Mouse (Mus musculus): ENCODE data around the gene Galntl6.
A peak's percentile ranks its signal among the peaks of the same experiment; 100 is the strongest.

Galntl6 gene

DNA sequence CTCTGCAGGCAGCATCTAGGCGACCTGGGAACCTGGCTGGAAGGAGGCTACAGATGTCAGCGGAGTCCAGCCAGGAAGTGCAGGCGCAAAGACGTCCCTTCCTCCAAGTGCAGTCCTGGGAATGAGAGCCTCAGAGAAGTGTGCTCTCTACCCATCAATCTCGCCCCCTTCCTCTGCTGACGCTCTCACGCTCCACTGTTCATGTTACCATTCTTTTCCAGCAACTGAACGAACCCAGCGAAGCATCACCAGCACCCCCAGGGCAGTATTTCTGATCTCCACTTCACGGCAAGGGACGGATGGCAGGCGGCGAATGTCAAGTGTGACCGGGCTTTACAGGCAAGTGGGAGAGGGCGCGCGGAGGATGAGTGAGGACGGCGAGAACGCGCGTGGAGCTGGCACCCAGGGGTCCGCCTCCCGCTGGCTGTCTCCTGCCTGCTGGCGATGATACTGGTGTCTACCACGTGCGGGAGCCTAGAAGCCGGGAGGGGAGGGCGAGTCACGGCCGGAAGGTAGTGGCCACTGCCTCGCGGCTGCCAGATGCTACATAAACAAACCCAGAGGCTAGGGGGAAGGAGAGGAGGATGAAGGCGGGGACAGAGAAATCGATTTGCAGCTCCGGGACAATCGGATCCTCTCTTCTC, at the start of gene Galntl6:
Gene Galntl6, minus strand, starts transcription at position 445 of the 644 bp plus-strand sequence.
- DNase-seq (ENCODE audit: low spot score) = peak; percentile 46

DNA sequence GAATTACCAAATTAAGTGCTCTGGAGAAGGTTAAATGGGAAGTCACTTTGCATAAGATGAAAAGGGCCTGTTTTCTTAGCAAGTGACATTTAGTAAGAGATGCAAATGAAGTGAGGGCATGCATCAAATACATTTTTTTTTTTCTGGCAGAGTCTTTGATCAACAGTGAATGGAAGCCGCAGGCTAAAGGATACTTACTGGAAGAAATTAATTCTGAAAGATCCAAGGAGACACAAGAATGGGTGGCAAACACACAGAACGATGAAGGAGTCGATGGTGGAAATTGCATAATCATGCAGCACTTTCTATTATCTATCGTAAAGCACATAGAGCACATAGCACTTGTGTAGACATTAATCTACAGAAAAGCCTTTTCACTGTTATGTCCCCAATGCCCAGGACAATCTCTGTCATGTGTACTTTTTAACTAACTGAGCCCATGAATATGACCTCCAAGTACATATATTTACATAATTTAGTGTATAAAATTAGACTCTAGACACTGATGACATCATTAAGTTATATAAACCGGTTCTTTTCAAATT, 44.8 kb upstream of the Galntl6 start:
- DNase-seq (ENCODE audit: low spot score) = no peak

DNA sequence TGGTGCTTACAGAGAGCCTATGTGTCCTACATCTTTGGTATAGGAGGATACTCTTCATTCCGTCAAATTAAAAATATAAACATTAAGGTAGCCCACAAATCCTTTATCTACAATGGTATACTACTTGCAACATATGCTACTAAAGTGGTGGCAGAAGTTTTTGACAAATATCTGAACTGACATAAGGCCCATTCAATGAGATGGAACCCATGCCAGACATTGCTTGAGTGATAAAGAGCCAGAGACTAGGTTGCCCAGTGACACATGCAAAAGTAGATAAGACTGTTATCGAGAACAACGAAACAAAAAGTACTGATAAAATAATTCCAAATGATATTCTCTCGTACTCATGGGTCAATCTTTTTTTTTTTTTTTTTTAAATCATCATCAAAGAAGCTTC, 31.3 kb upstream of the Galntl6 start:
- no peak for DNase-seq (ENCODE audit: low spot score)

DNA sequence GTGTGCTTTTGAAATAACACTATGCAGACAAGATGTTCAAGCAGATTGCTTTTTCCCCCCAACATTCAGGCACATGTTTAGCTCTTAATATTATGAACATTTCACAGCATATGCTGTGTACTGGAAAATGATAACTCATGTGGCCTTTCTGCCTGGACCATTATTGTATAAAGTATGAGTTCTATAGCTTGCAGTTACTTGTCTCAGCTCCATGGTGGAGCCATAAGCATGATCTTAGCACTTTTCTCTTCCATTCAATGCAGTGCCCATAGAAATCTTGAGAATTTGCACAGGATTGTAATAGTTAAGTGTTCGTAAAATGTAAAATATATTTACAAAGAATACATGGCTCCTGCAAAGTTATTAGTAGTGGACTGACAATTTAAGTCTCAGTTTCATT, 18.6 kb upstream of the Galntl6 start:
- peak; percentile 11 for DNase-seq (ENCODE audit: low spot score)

DNA sequence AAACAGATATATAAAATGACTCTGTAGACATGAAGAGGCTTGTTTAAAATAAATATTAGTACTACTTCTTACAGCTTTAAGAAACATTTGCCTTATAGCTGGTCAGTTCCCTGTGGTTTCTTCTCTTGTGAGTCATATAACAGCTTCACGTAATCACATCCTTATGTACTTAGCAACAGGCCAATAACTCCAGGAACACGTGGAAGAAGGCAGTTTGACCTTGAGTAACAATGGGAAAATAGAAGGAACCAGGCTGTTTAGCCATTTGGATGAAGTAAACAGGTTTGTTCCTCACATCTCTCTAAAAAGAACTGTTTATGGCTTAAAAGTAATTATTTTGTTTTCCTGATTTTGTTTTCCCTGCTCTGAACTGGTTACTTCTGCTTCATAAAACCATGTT, 2.7 kb upstream of the Galntl6 start:
- no peak for DNase-seq (ENCODE audit: low spot score)

DNA sequence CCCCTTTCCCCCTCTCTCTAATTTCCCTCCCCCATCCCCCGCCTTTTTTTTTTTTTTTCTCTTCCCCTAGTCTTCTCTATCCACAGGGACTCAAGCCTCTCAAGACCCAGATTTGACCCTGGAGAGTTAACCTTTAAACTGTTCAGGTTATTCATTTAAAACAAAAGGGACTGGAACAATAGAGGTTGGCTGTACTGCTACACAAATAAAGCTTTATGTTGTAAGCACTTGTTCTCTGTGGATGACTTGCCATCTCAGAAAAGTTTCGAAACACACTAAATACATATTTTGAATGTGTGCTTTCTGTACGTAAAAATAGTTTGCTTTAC, 1.2 kb upstream of the Galntl6 start:
- no peak for DNase-seq (ENCODE audit: low spot score)

DNA sequence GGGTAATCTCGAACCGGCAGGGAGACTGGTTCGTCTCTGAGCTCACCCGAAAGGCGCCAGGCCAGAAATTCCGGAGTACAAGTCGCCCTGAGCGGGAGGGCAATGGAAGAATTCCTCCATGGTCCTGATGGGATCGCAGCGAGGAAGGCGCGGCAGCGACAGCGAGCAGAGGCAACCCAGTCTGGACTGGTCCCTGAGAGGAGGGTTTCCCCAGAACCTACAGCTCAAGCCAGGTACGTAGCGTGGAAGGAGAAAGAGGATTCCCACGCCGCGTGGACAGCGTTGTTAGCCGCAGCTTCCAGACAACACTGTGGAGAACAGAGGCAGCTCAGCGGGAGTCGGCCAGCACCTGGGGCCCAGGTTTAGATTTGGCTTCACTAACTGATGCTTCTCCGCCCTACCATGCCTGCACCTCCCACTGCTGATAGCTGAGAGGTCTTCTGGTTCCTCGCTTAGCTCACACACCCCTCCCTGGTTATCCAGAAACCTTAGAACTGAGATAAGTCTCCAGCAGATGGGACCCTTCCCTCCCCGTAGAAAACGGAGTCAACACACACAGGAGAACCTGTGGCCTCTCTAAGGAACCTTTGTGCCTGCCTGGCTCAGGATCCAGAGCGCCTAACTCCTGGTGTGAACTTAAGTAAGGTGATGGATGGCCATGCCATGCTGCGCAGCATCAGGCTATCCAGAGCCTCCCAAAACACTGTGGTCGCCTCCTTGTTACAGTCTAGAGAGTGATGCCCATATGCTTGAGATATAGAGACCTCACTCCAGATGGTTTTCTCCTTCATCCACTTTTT, 600 bp upstream of the Galntl6 start:
- no peak for DNase-seq (ENCODE audit: low spot score)

DNA sequence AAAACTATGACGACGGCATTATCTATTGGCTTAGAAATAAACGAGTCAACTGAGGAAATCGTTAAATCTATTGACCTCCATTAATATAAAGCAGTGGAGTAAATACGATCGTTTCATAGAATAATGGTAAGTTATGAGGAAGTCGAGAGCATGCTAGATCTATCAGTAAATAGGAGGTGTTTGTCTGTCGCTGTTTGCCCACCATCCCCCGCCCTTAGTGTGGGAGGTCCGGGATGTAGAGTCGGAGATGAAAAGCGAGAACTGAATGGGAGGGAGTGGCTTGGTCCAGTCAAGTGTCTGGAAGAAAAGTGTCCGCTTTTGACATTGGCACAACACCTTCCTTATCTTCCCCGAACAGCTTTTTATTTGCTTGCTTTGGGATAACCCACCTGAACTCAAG, 763 bp downstream of the Galntl6 start, which contains the start of gene BC030500:
Gene BC030500, plus strand, starts transcription at position 79 of the 400 bp plus-strand sequence.
- DNase-seq (ENCODE audit: low spot score) = no peak

DNA sequence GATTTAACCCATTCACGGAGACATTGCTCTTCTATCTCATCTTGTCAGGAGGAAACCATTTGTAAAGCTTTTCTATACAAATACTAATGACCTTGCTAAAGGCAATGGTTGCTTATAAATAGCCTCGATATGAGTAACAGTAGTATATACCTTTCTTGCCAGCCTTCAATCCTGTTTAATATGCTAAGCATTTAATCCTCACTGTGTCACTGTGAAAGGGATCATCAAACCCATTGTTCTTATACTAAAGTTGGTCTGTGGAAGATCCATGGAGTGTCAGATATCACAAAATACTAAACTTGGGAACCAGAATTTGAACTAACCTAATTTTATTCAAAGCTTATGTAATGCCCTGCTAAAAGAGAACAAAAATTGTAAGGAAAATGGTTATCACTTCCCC, 8.0 kb downstream of the Galntl6 start:
- DNase-seq (ENCODE audit: low spot score) = no peak

DNA sequence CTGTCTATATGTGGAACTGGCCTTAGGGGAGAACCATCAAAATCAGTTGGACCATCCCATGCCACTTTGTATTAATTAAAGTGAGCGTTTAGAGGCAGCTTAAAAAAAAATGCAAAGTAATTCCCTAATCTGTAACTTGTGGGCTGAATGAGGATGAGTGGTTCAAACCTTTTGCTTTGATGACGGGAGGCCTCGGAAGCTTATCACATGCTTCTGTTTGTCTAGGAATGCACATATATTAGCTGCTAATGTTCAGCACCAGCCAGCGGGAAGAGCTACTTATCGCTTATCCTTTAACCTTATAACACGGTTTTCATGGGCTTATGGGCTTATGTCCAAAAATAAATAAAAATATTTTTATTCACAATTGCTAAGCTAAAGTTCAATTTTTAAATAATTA, 16.5 kb downstream of the Galntl6 start:
- DNase-seq (ENCODE audit: low spot score) = no peak

DNA sequence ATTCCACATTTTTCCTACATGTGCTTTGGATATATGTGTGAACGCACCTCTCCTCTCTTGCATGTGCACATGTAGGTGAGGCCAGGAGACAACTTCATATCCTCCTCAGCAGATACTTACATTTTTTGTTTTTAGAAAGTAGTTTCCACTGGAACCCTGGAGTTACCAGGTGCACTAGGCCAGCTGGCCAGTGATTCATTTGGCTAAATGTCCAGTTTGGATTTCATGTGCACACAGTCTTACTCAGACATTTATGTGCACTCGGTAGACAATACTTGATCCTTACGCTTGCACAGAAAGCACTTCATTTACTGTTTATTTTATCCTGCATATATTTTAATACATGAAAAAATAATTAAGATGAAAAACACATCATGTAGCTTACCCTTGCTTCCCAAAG, 21.8 kb downstream of the Galntl6 start:
- no peak for DNase-seq (ENCODE audit: low spot score)

DNA sequence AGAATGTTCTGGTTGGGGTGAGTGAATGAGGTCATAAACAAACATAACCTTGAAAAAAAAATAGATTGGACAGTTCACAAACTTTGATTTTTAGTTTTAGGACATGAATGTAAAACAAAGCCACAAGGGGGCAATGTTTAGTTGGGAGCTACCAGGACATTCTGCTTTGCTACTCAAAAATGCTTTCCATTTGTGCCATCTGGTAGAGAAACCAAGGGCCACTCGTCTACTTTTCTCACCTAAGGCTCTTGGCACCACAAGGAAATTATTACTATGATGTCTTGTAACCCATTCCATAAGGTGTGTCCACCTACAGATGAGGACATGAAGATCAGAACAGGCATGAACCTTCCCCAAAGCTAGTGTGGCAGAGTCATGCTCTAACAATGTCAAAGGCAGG, 26.0 kb downstream of the Galntl6 start:
- no peak for DNase-seq (ENCODE audit: low spot score)

DNA sequence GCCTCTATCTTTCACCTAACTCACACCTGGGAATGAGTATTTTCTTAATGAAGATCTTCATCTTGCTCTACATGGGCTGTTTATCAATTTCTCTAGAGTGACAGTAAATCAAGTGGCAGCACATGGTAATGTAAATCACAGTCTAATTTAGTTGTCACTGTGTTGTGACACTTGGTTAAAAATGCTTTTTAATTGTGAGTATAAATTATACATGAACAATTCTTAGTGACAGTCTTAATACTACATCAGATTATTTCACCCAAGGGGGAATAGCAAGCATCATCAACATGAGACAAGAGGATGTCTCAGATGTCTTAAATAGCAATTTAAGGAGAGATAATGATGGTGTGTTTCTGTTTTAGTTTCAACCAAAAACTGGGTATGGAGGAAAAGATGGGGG, 88.1 kb downstream of the Galntl6 start:
- DNase-seq (ENCODE audit: low spot score) = no peak

DNA sequence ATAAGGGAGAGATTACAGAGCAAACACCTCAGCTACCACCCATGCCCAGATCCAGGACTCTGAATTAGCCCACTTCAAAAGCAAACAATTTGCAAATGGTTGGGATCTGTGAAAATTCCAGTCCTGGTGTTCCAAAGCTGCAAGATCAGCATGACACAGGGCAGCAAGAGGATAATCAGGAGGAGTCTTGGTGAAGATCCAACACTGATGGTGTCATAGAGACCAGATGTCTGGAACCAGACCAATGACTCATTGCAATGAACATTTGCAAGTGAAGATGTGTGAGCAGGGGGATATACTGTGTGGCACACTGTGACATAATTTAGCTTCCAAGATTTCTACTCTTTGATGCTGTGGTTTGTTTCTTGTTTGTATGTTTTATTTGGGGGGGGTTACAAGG, 107.2 kb downstream of the Galntl6 start:
- DNase-seq (ENCODE audit: low spot score) = peak; percentile 25

DNA sequence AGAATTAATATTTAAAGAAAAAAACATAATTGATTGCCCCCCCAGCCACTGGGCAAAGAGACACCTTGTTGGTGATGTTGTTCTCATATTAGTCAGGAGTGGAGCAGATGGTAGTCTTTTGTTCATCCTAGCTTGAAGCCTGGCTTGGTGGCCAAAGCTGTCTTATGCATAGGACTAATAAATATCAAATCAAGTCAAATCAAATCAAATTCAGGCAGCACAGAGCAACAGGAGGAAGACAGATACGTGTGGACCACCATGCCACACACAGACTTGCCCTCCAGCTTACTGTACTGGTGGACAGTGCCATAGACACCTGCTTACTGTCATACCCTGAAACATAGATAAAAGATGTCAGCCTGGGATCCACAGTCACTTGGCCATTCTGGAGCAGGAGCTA, 110.6 kb downstream of the Galntl6 start:
- DNase-seq (ENCODE audit: low spot score) = no peak

DNA sequence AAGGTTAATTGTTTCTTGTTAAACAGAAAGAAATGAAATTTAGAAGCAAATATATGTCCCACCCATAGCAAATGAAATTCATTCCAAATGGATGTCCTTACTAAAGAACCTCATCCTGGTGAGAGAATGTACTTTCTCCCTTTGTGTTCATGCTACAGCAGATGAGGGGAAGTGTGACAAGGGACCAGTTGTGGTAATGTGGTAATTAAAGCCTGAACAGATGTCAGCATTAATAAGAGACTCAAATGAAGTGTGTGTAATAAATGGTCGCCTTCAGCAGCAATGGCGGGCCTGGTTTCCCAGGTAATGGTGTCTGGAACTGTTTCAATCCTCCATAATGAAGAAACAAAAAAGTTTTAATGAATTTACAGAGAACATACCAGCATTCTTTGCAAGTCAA, 158.7 kb downstream of the Galntl6 start:
- no peak for DNase-seq (ENCODE audit: low spot score)

DNA sequence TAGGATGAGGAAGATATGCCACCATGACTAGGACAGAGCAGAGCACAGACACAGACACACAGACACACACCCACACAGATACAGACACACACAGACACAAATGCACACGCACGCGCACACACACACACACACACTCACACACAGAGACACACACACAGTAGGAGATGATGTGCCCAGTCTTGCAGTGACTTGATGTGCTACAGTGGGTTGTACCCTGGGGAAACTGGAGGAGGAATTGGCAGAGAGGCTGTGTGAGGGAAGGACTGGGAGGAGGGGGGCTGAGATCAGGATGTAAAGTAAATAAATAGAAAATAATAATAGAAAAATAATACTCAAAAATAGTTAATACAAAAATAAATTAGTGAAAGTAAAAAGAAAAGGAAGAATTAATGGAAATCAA, 174.5 kb downstream of the Galntl6 start:
- no peak for DNase-seq (ENCODE audit: low spot score)

DNA sequence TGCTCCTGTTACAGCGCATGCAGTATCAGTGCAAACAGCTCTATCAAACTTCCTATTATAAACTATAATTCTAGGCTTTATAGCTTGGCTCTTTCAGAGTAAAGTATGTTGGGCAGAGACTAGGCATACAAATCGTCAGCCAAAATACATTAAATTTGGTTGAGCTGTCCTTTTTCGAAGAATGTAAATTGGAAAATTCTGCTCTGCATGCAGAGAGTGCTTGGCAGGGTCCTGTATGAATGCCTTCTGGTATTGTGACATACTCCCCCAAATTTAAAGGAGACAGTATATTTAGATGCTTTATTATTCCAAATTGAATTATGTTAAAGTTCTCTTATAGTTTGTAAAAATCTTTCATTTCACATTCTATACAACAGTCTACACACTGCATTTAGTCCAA, 220.7 kb downstream of the Galntl6 start:
- DNase-seq (ENCODE audit: low spot score) = no peak

DNA sequence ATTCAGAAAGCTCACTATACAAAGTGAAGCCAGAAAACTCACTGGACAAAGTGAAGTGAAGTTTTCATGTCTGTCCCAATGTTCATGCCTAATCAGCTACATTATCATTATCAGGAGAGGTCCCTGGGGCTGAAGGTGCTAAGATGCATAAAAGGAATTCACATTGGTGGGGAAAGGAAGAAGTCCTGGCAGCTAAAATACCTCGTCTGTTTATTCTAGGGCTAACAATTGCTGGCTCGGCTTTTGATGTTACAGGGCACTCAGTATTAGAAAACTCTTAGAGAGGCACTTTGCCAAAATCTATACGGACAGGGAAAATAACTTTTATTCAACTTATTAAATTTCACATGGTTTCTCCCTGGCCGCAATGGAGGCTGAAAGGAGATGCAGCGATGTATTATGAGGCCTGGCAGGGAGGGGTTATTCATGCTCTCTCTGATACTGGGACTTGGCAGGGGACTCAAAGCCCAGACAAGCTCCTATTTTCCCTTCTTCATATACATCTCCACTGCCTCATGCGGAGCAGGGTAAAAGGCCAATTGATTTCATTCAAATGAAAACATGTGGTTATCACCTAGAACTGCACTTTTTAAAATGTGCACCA, 234.5 kb downstream of the Galntl6 start:
- DNase-seq (ENCODE audit: low spot score) = no peak

DNA sequence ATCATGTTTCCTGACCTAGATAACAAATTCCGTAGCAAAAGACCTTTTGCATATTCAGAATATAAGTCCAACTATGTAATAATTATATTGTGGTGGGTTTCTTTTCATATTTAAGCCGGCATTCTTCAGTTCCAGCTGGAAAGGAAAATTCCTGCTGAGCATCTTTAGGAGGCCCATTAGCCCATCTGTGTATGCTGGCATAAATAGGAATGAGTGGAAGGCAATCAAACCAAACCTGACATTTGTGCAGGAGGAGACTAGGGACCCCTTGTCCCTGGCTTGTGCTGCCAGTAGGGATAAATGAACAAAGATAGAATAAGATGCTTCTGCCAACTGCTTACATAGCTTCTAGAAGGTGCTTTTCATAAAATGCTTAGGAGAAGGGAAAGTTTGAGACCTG, 243.4 kb downstream of the Galntl6 start:
- DNase-seq (ENCODE audit: low spot score) = no peak

DNA sequence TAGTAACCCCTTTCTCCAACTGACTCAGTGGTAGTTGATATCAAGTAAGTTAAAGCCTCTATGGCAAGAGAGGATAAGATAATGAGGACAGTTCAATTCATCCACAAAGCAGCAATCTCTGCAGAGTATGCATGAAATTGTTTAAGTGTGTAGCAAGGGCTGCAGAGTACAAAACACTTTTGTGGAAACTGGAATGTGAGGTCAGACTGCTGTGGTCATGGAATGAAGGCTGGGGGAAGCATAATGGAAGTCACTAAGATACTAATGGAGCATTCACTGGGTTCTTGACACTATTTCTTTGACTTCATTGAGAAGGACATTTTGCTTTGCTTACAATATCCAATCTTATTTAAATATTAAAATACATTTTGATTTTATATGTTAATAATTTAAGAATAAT, 252.4 kb downstream of the Galntl6 start:
- DNase-seq (ENCODE audit: low spot score) = no peak

DNA sequence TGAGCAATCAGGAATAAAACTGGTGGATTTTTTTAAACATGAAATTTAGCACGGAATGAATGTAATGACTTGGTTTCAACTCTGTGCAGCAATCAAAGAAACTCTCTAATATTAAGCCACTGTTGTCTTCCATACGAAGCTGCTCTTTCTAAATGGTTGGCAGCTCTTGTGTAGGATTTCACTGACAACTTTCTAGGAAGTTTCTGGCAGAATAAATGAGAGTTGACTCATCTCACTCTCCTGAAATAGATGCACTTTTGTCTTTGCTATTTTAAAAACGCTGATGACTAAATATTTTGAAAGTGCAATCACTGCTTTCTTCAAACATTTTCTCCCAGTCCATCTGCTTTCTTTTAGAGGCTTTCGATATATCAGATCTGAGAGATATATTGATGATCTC, 256.8 kb downstream of the Galntl6 start:
- DNase-seq (ENCODE audit: low spot score) = peak; percentile 4

DNA sequence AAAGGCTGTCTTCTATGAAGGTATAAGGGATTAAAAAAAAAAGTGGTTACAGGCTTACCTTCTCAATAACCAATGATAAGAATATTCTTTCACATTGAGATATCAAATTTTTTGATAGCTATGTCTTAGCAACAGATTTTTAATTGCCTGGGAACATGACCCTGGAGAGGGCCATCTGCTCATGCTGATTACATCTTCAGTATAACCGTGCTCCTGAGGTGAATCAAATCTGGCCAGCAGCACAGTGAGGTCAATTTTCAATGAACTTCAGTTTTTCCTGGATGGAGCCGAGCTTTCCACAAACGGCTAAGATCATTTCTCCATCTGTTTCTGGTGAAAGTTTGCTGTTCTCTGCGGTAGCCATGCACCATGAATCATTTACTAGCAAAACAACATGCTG, 306.0 kb downstream of the Galntl6 start:
- DNase-seq (ENCODE audit: low spot score) = no peak

Data from layer of hippocampus, adult 11-12 months (tissue).